Mouse (Mus musculus): ENCODE results near the gene Slc10a7.

The Slc10a7 gene

GRCm38 (mm10) chr8:78549971-78550751 lies 41.0 kb downstream of the Slc10a7 start:
- no peak for DNase-seq

GRCm38 (mm10) chr8:78550752-78551134 lies 41.6 kb downstream of the Slc10a7 start:
- DNase-seq = no peak

GRCm38 (mm10) chr8:78555817-78556216 lies 46.7 kb downstream of the Slc10a7 start:
- no peak for DNase-seq

- DNase-seq = no peak
Measured at GRCm38 (mm10) chr8:78556773-78557434, 47.8 kb downstream of the Slc10a7 start.

- no peak for DNase-seq
Measured at GRCm38 (mm10) chr8:78561620-78562019, 52.5 kb downstream of the Slc10a7 start.

- no peak for DNase-seq
Measured at GRCm38 (mm10) chr8:78563466-78564058, 54.4 kb downstream of the Slc10a7 start.

- no peak for DNase-seq
Measured at GRCm38 (mm10) chr8:78564200-78564599, 55.1 kb downstream of the Slc10a7 start.

GRCm38 (mm10) chr8:78568196-78568595 lies 59.0 kb downstream of the Slc10a7 start:
- no peak for DNase-seq

GRCm38 (mm10) chr8:78571528-78571927 lies 62.4 kb downstream of the Slc10a7 start:
- no peak for DNase-seq

- DNase-seq = no peak
Measured at GRCm38 (mm10) chr8:78574207-78574606, 65.1 kb downstream of the Slc10a7 start.

- no peak for DNase-seq
Measured at GRCm38 (mm10) chr8:78577569-78577968, 68.4 kb downstream of the Slc10a7 start.

GRCm38 (mm10) chr8:78578036-78578435 lies 68.9 kb downstream of the Slc10a7 start:
- DNase-seq = no peak

GRCm38 (mm10) chr8:78584011-78584776 lies 75.0 kb downstream of the Slc10a7 start:
- DNase-seq = no peak

GRCm38 (mm10) chr8:78584863-78585262 lies 75.7 kb downstream of the Slc10a7 start:
- DNase-seq = no peak

GRCm38 (mm10) chr8:78595481-78595908 lies 86.3 kb downstream of the Slc10a7 start:
- no peak for DNase-seq

- DNase-seq = no peak
Measured at GRCm38 (mm10) chr8:78598237-78598636, 89.1 kb downstream of the Slc10a7 start.

- no peak for DNase-seq
Measured at GRCm38 (mm10) chr8:78603084-78603483, 93.9 kb downstream of the Slc10a7 start.

- no peak for DNase-seq
Measured at GRCm38 (mm10) chr8:78604426-78604825, 95.3 kb downstream of the Slc10a7 start.

- DNase-seq = no peak
Measured at GRCm38 (mm10) chr8:78609301-78609700, 100.2 kb downstream of the Slc10a7 start.

GRCm38 (mm10) chr8:78611019-78611418 lies 101.9 kb downstream of the Slc10a7 start:
- DNase-seq = no peak

- no peak for DNase-seq
Measured at GRCm38 (mm10) chr8:78622362-78622761, 113.2 kb downstream of the Slc10a7 start.

- no peak for DNase-seq
Measured at GRCm38 (mm10) chr8:78623972-78624371, 114.8 kb downstream of the Slc10a7 start.

Data from right cerebral cortex, postnatal 25 days (tissue).